ENCODE assay signal across 8 mouse cellular contexts in the genomic region with DNA sequence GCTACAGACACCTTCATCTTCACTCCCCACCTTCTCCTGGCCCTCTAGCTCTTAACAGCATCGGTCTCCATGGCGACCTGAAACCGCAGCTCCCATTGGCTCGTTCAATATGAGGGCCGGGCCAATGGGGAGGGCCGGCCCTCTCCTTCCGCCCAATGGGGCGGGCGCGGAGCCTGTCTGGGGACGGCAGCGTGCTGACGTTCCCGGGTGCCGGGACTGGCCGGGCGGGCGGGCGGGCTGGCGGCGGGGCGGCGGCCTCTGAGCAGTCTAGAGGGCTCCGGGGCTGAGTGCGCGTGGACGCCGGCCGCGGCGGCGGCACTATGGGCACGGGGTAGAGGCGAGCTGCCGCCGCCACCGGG. TPM values are rescaled to one million over a fixed set of nuclear protein-coding genes. Genes with fewer than 3 reads are reported as not detected.
DNase-seq lines count a peak whose midpoint lies in the region; ATAC-seq and TF ChIP-seq lines count a peak whose summit lies in the region.

A gene (minus strand): TSS at position 79 of the 359 bp plus-strand sequence.
A gene (plus strand): TSS at position 246 of the 359 bp plus-strand sequence.

- peak; percentile 40; the same call in 1 of the 2 replicates for TF ChIP-seq POLR2A in cerebellum, adult 2 months (IDR thresholded peaks at IDR 0.05; ENCODE audit: borderline replicate concordance, insufficient read depth, low read length)

- H3K9me3 ChIP-seq in lung, embryonic 14.5 days (ENCODE audit: low read depth, low read length): no peaks in the 10 kb centered on the region

- no peak for TF ChIP-seq CTCF in cerebellum, adult 2 months (IDR thresholded peaks at IDR 0.05; ENCODE audit: borderline replicate concordance, insufficient read depth, low read depth, low read length)
- no peak for TF ChIP-seq CTCF in lung, embryonic 14.5 days (IDR thresholded peaks at IDR 0.05; ENCODE audit: low read depth)

- H3K4me3 ChIP-seq in cerebellum, adult 2 months (replicated peaks; ENCODE audit: insufficient read depth, low read depth, low read length): peak within 1 kb of the TSS; percentile 81
- H3K4me3 ChIP-seq in lung, embryonic 14.5 days (ENCODE audit: low read depth, low read length): peak within 1 kb of the TSS; percentile 92

- peak within 1 kb of the TSS; percentile 71 for H3K27ac ChIP-seq in cerebellum, adult 2 months (ENCODE audit: insufficient read depth, low read length)
- H3K27ac ChIP-seq in lung, embryonic 14.5 days (ENCODE audit: low read depth): peak within 1 kb of the TSS; percentile 90

- H3K36me3 ChIP-seq in lung, embryonic 14.5 days (ENCODE audit: insufficient read depth): no peaks in the 10 kb centered on the region

- ATAC-seq in frontal cortex, adult (ENCODE audit: low TSS enrichment): peak; percentile 95
- peak; percentile 96 to 99 for ATAC-seq in hematopoietic stem cell, adult 5-6 weeks (replicated peaks in 1 of 2; ENCODE audit: insufficient read depth in 1 of 2, low FRiP score in 2 of 2, low TSS enrichment in 1 of 2, low read depth in 1 of 2, poor library complexity in 2 of 2, severe bottlenecking in 2 of 2)
- ATAC-seq in lung, embryonic 14.5 days (ENCODE audit: insufficient read depth): peak; percentile 99
- peak; percentile 87 for ATAC-seq in neutrophil, adult 5-6 weeks (ENCODE audit: extremely low read depth, insufficient number of reproducible peaks, low FRiP score, poor library complexity, severe bottlenecking)

- under 1% methylated on average over 37 of the region's 37 CpGs for WGBS in cerebellum, adult 2 months
- WGBS in lung, embryonic 14.5 days: under 1% methylated on average over 37 of the region's 37 CpGs

- peaks cover 6% of the 10 kb centered on the region; the same call in 1 of the 2 replicates for H3K4me1 ChIP-seq in cerebellum, adult 2 months (ENCODE audit: control insufficient read depth, insufficient read depth, low read length)
- H3K4me1 ChIP-seq in lung, embryonic 14.5 days (ENCODE audit: insufficient read depth): 0 out of 2 replicates have a peak, but pooled peaks cover 4% of the 10 kb centered on the region

- peak; percentile 98 for DNase-seq in MN1 (ENCODE audit: low spot score)
- DNase-seq in cerebellum, adult 2 months: peak; percentile 91 to 96
- DNase-seq in layer of hippocampus, adult 8-10 months (ENCODE audit: low spot score in 2 of 2): peak; percentile 91 to 93
- DNase-seq in lung, embryonic 14.5 days: peak; percentile 97
- peak; percentile 93 for DNase-seq in testis, postnatal 14 days (ENCODE audit: low spot score)

- H3K9ac ChIP-seq in lung, embryonic 14.5 days: peak within 1 kb of the TSS; percentile 86

- H3K27me3 ChIP-seq in cerebellum, adult 2 months (ENCODE audit: control insufficient read depth, insufficient read depth, low read length): no peaks in the 10 kb centered on the region
- H3K27me3 ChIP-seq in lung, embryonic 14.5 days (ENCODE audit: insufficient read depth, low read length): no peaks in the 10 kb centered on the region

- peak within 1 kb of the TSS; percentile 76 for H3K4me2 ChIP-seq in lung, embryonic 14.5 days

RNA-seq across cellular contexts. Expression of the first gene that starts in this region (rescaled TPM):
- polyA plus RNA-seq in cerebellum, adult 2 months (2012; rRNA removed): 3.8 and 4.0 TPM in 2 replicates
- total RNA-seq in hematopoietic stem cell, adult 5-6 weeks (2017): 0.25 and 0.45 TPM in 2 replicates
- total RNA-seq in layer of hippocampus, adult 8-10 months (2022): 10 to 100 TPM; 14.8 to 17.8 (median 16.1) TPM
- polyA plus RNA-seq in lung, embryonic 14.5 days (2014; fragmentation: Nextera tagmentation; extraction: Ambion mirVana): 0.95 and 1.1 TPM in 2 replicates
- 0.23 TPM in 1 of 2 replicates, not detected in the other for total RNA-seq in neutrophil, adult 5-6 weeks (2017)

RNA-seq across cellular contexts. Expression of the second gene that starts in this region (rescaled TPM):
- polyA plus RNA-seq in cerebellum, adult 2 months (2012; rRNA removed): 200 and 203 TPM in 2 replicates
- 19.1 and 24.3 TPM in 2 replicates for total RNA-seq in hematopoietic stem cell, adult 5-6 weeks (2017)
- total RNA-seq in layer of hippocampus, adult 8-10 months (2022): 100 to 1,000 TPM; 272 to 325 (median 301) TPM
- polyA plus RNA-seq in lung, embryonic 14.5 days (2014; fragmentation: Nextera tagmentation; extraction: Ambion mirVana): 32.4 and 34.8 TPM in 2 replicates
- total RNA-seq in neutrophil, adult 5-6 weeks (2017): 2.5 and 2.9 TPM in 2 replicates

Comparison
In these comparisons a context has a peak if more than half of its experiments do, and no peak if none do; other contexts are left out.
1. Peak in every context shown above with its lines: DNase-seq, ATAC-seq, H3K4me3 ChIP-seq and H3K27ac ChIP-seq.
2. RNA of the first gene that starts in this region (total RNA-seq): 14.8 to 17.8 TPM in layer of hippocampus, adult 8-10 months; 0.25 to 0.45 TPM in hematopoietic stem cell, adult 5-6 weeks and 0.23 TPM in neutrophil, adult 5-6 weeks; every median in the first group is over 10 times any median in the second.
3. RNA of the second gene that starts in this region (total RNA-seq): 272 to 325 TPM in layer of hippocampus, adult 8-10 months; 19.1 to 24.3 TPM in hematopoietic stem cell, adult 5-6 weeks and 2.5 to 2.9 TPM in neutrophil, adult 5-6 weeks; every median in the first group is over 10 times any median in the second.